Mouse (Mus musculus) liver, adult 2 months (tissue): ENCODE data around the gene Cyth4. TPM values are rescaled to one million over a fixed set of nuclear protein-coding genes. Genes with fewer than 3 reads are reported as not detected.
A peak's percentile ranks its signal among the peaks of the same experiment; 100 is the strongest.

Experiments
- DNase-seq: peaks from one replicate; pipeline ENCODE4 v3.0.0-alpha.2; 2011; ENCODE audit warnings: low read depth, low spot score; ENCODE audit errors: extremely low read depth
- H3K27ac ChIP-seq: fragments of 200-500 bp; replicated peaks from 2 replicates; pipeline ENCODE4 v1.5.1; 2012; ENCODE audit warnings: low read depth, mild to moderate bottlenecking, control low read depth, inconsistent platforms, low read length; ENCODE audit not compliant: insufficient read depth
- H3K27me3 ChIP-seq: fragments of 200-500 bp; 2 replicates; pipeline ENCODE4 v1.6.1; 2012; ENCODE audit warnings: mild to moderate bottlenecking, moderate library complexity, low read length, inconsistent platforms; ENCODE audit not compliant: control insufficient read depth, insufficient read depth
- H3K36me3 ChIP-seq: fragments of 200-500 bp; 2 replicates; pipeline ENCODE4 v1.6.1; 2012; ENCODE audit warnings: low read length, inconsistent platforms; ENCODE audit not compliant: control insufficient read depth, insufficient read depth
- H3K4me1 ChIP-seq: fragments of 200-500 bp; 2 replicates; pipeline ENCODE4 v1.6.1; 2011; ENCODE audit warnings: low read length; ENCODE audit not compliant: control insufficient read depth, insufficient read depth
- H3K4me3 ChIP-seq: fragments of 200-500 bp; 2 replicates; pipeline ENCODE4 v1.5.1; 2011; ENCODE audit warnings: low read depth, mild to moderate bottlenecking, control low read depth, low read length, moderate library complexity; ENCODE audit not compliant: insufficient read depth
- H3K79me2 ChIP-seq: fragments of 200-500 bp; 2 replicates; pipeline ENCODE4 v1.6.1; 2012; ENCODE audit warnings: inconsistent platforms, mild to moderate bottlenecking, low read length, moderate library complexity; ENCODE audit not compliant: control insufficient read depth, insufficient read depth
- H3K9ac ChIP-seq: fragments of 200-500 bp; 2 replicates; pipeline ENCODE4 v1.6.1; 2012; ENCODE audit warnings: low read depth, mild to moderate bottlenecking, control low read depth, inconsistent platforms, low read length
- CTCF ChIP-seq: fragments of 200-500 bp; IDR thresholded peaks from 2 replicates; pipeline ENCODE4 v1.5.1; 2011; ENCODE audit warnings: low read depth, low read length, control low read depth
- POLR2A ChIP-seq: fragments of 200-500 bp; IDR thresholded peaks from 2 replicates; pipeline ENCODE4 v1.6.1; 2011; ENCODE audit warnings: low read length, control low read depth; ENCODE audit not compliant: insufficient read depth; ENCODE audit errors: extremely low read depth
- WGBS: fragments of 180-500 bp; shearing (Covaris S2); methylation state at CpG from one replicate; pipeline ENCODE4 v1.1.7; 2018; 5-methylcytosine and 5-hydroxymethylcytosine counted together
- polyA plus RNA-seq: library from polyadenylated mRNA; depleted of rRNA; stranded (reverse); fragments of >200 nt; gene quantifications from 2 replicates; pipeline ENCODE4 v1.2.3, GENCODE M21; 2012
- total RNA-seq: library from RNA; depleted of rRNA; stranded (reverse); fragments of >200 nt; gene quantifications from 2 replicates; pipeline ENCODE4 v1.2.3, GENCODE M21; 2014

Cyth4 gene
- total and polyA plus RNA-seq, 2 experiments = 4.7 to 5.7 TPM

- H3K27ac ChIP-seq = no peak overlapping the region
- DNase-seq = no peak
- TF ChIP-seq POLR2A (no peak), CTCF (no peak)
- no peaks in the 10 kb centered on the region for H3K4me1 ChIP-seq
- H3K9ac ChIP-seq = no peak overlapping the region
- H3K79me2 ChIP-seq = no peaks in the 10 kb centered on the region
- H3K27me3 ChIP-seq = no peaks in the 10 kb centered on the region
- H3K4me3 ChIP-seq = no peak overlapping the region
- 71% methylated on average over 12 of the region's 12 CpGs for WGBS
- no peaks in the 10 kb centered on the region for H3K36me3 ChIP-seq
These were observed 14.0 kb downstream of the Cyth4 start for GRCm38 (mm10) chr15:78610705-78611462.

GRCm38 (mm10) chr15:78614536-78614935, 17.7 kb downstream of the Cyth4 start:
- Histone ChIP-seq H3K79me2 (no peaks in the 10 kb centered on the region), H3K4me1 (no peaks in the 10 kb centered on the region), H3K27me3 (no peaks in the 10 kb centered on the region), H3K4me3 (no peak overlapping the region), H3K36me3 (no peaks in the 10 kb centered on the region), H3K27ac (no peak overlapping the region), H3K9ac (no peak overlapping the region)
- no peak for DNase-seq
- TF ChIP-seq POLR2A (no peak), CTCF (no peak)
- 92% methylated on average over 7 of the region's 7 CpGs for WGBS

DNA sequence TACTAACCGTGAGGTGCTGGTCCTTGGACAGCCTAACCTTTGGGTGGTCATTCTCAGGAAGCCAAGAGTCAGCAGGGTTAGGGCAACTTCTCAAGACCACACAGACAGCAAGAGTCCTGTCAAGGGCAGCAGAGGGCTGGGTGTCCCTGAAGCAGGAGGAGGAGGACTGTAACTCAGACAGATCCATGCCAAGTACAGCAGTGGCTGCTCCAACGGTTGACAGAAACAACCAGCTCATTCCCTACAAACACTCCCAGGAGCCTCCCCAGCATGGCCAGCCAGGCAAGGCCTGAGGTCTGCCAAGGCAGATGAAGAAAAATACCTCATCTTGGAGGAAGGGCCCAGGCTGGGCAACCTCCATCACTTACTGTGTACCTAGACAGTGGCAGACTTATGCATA, 20.1 kb downstream of the Cyth4 start:
- DNase-seq = no peak
- WGBS = 88% methylated on average over 2 of the region's 2 CpGs
- Histone ChIP-seq H3K4me3 (no peak overlapping the region), H3K27ac (no peak overlapping the region), H3K27me3 (no peaks in the 10 kb centered on the region), H3K36me3 (no peaks in the 10 kb centered on the region), H3K4me1 (no peaks in the 10 kb centered on the region), H3K79me2 (no peaks in the 10 kb centered on the region), H3K9ac (no peak overlapping the region)
- TF ChIP-seq CTCF (no peak), POLR2A (no peak)

- Histone ChIP-seq H3K4me1 (no peaks in the 10 kb centered on the region), H3K27me3 (no peaks in the 10 kb centered on the region), H3K27ac (no peak overlapping the region), H3K79me2 (no peaks in the 10 kb centered on the region), H3K36me3 (no peaks in the 10 kb centered on the region), H3K9ac (no peak overlapping the region), H3K4me3 (no peak overlapping the region)
- TF ChIP-seq POLR2A = no peak
- TF ChIP-seq CTCF = peak; percentile 90
- no peak for DNase-seq
- WGBS = 31% methylated on average over 5 of the region's 5 CpGs
These were observed 26.6 kb downstream of the Cyth4 start for GRCm38 (mm10) chr15:78623426-78623825.

DNA sequence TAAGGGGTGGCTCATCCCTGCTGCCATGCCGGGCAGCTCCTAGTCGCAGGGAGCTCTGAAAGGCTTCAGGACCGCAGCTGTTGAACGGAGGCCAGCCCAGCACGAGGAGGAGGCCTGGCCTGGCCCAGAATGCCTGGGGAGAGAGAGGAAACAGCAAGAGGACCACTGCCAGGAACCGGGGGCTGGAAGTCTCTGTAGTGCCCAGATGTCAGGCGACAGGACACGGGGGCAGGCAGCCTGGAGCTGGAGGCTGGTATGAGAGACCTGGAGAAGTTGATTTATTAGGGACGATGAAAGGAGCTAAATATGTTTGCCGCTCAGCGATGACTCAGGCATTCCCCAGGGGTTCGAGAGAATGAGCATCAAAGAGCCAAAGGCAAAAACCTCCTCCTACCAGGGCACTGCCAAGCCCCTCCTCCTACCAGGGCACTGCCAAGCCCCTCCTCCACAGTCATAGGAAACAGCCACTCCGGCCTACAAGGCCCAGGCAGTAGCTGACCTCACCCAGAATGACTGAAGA, 27.6 kb downstream of the Cyth4 start:
- Histone ChIP-seq H3K79me2 (no peaks in the 10 kb centered on the region), H3K27me3 (no peaks in the 10 kb centered on the region), H3K4me1 (no peaks in the 10 kb centered on the region), H3K9ac (no peak overlapping the region), H3K36me3 (no peaks in the 10 kb centered on the region), H3K4me3 (no peak overlapping the region), H3K27ac (no peak overlapping the region)
- WGBS = 47% methylated on average over 13 of the region's 13 CpGs
- peak; percentile 28 for DNase-seq
- no peak for TF ChIP-seq CTCF
- no peak for TF ChIP-seq POLR2A

- H3K27me3 ChIP-seq = no peaks in the 10 kb centered on the region
- no peak overlapping the region for H3K9ac ChIP-seq
- DNase-seq = no peak
- H3K4me3 ChIP-seq = no peak overlapping the region
- TF ChIP-seq CTCF (no peak), POLR2A (no peak)
- H3K36me3 ChIP-seq = no peaks in the 10 kb centered on the region
- no peaks in the 10 kb centered on the region for H3K79me2 ChIP-seq
- 77% methylated on average over 3 of the region's 3 CpGs for WGBS
- H3K27ac ChIP-seq = no peak overlapping the region
- H3K4me1 ChIP-seq = no peaks in the 10 kb centered on the region
These were observed 28.1 kb downstream of the Cyth4 start for GRCm38 (mm10) chr15:78624961-78625360.
